In genomic region chr14:27070128-27070527, GRCm38 (mm10) we compare ENCODE assay signal across 12 mouse cellular contexts. TPM values are rescaled to one million over a fixed set of nuclear protein-coding genes. Genes with fewer than 3 reads are reported as not detected.
DNase-seq lines count a peak whose midpoint lies in the region; ATAC-seq and TF ChIP-seq lines count a peak whose summit lies in the region.
"Had no signal": no experiment of that assay in that cellular context is flagged by ENCODE, and none has a peak within 500 bp of the region (broad histone marks: within the 10 kb centered on the region; RNA-seq: fewer than 3 reads in every experiment).

No protein-coding gene starts in this region.

- no peak overlapping the region for H3ac ChIP-seq in myocyte (ENCODE audit: control insufficient read depth, insufficient read length)

- H3K9me3 ChIP-seq in embryonic facial prominence, embryonic 12.5 days = no peaks in the 10 kb centered on the region

- H3K9ac ChIP-seq in embryonic facial prominence, embryonic 12.5 days = no peak overlapping the region
- H3K9ac ChIP-seq: lung, embryonic 14.5 days had no signal

- H3K27me3 ChIP-seq in kidney, adult 2 months (replicated peaks; ENCODE audit: control insufficient read depth, insufficient read depth, low read length) = no peaks in the 10 kb centered on the region
- H3K27me3 ChIP-seq in embryonic facial prominence, embryonic 12.5 days = no peaks in the 10 kb centered on the region
- H3K27me3 ChIP-seq in myocyte (ENCODE audit: control insufficient read depth, insufficient read depth, insufficient read length) = no peaks in the 10 kb centered on the region

- intact Hi-C loops in gastrocnemius, adult 2 months (cut with DNase I) = no loop called here

- no peaks in the 10 kb centered on the region for H3K79me2 ChIP-seq in myocyte (ENCODE audit: control insufficient read depth, insufficient read depth)

- H3K36me3 ChIP-seq in kidney, adult 2 months (ENCODE audit: control insufficient read depth, insufficient read depth, low read length) = no peaks in the 10 kb centered on the region
- H3K36me3 ChIP-seq in embryonic facial prominence, embryonic 12.5 days = no peaks in the 10 kb centered on the region
- no peaks in the 10 kb centered on the region for H3K36me3 ChIP-seq in myocyte (ENCODE audit: control insufficient read depth, insufficient read depth)

- no peak overlapping the region for H3K4me3 ChIP-seq in gastrocnemius, adult 2 months
- H3K4me3 ChIP-seq in kidney, adult 2 months (ENCODE audit: insufficient read depth, low read depth, low read length) = no peak overlapping the region
- no peak overlapping the region for H3K4me3 ChIP-seq in embryonic facial prominence, embryonic 12.5 days
- no peak overlapping the region for H3K4me3 ChIP-seq in myocyte

- peak overlapping the region; percentile 62 for H3K27ac ChIP-seq in gastrocnemius, adult 2 months
- H3K27ac ChIP-seq in kidney, adult 2 months (ENCODE audit: insufficient read depth, low read depth, low read length) = peak overlapping the region; percentile 5; the same call in 1 of the 2 replicates
- peak overlapping the region; percentile 90 for H3K27ac ChIP-seq in embryonic facial prominence, embryonic 12.5 days

- no peak for ATAC-seq in embryonic facial prominence, embryonic 12.5 days (ENCODE audit: insufficient number of reproducible peaks, insufficient read depth, low FRiP score, low TSS enrichment)

- DNase-seq in gastrocnemius, adult 2 months = no peak
- no peak for DNase-seq in gastrocnemius, postnatal 4 days (ENCODE audit: low spot score in 2 of 2)
- DNase-seq in kidney, adult 2 months = no peak
- no peak for DNase-seq in kidney, adult 11 months
- DNase-seq in cerebellum, postnatal 14 days = no peak
- no peak for DNase-seq in urinary bladder, postnatal 25 days (ENCODE audit: low spot score)
- DNase-seq: adrenal gland, postnatal 10 days; B cell, adult 2 months; cerebellum, postnatal 36 days; lung, embryonic 14.5 days had no signal

- TF ChIP-seq POLR2A in kidney, adult 2 months (IDR thresholded peaks at IDR 0.05; ENCODE audit: low read depth, low read length) = no peak
- TF ChIP-seq POLR2A in myocyte (IDR thresholded peaks at IDR 0.05; ENCODE audit: insufficient read length, low read depth) = no peak

- H3K4me1 ChIP-seq in kidney, adult 2 months (ENCODE audit: control insufficient read depth, insufficient read depth, low read length) = peaks cover 22% of the 10 kb centered on the region
- peaks cover 98% of the 10 kb centered on the region for H3K4me1 ChIP-seq in embryonic facial prominence, embryonic 12.5 days

- no peak overlapping the region; the same call in 1 of the 2 replicates for H3K4me2 ChIP-seq in embryonic facial prominence, embryonic 12.5 days (replicated peaks)
- peak overlapping the region; percentile 79 for H3K4me2 ChIP-seq in myocyte (ENCODE audit: low read depth)
- H3K4me2 ChIP-seq: lung, embryonic 14.5 days had no signal

- 59% methylated on average over 3 of the region's 3 CpGs for WGBS in kidney, adult 2 months
- 13% methylated on average over 3 of the region's 3 CpGs for WGBS in embryonic facial prominence, embryonic 12.5 days

- no peak for TF ChIP-seq CTCF in gastrocnemius, adult 2 months (IDR thresholded peaks at IDR 0.05)
- TF ChIP-seq CTCF in kidney, adult 2 months (conservative IDR thresholded peaks at IDR 0.05; ENCODE audit: insufficient read depth, insufficient read length, low read depth, low read length) = no peak

TF ChIP-seq in myocyte, 11 proteins besides CTCF, POLR2A, EP300 and RAD21:
- no peak for TF ChIP-seq TCF3 (IDR thresholded peaks at IDR 0.05; ENCODE audit: insufficient read length, low read depth)
- TF ChIP-seq E2F4 (IDR thresholded peaks at IDR 0.05; ENCODE audit: insufficient read depth) = no peak
- TF ChIP-seq SRF (IDR thresholded peaks at IDR 0.05; ENCODE audit: control insufficient read depth, insufficient read length, low read depth) = no peak
- no peak for TF ChIP-seq TCF12 (IDR thresholded peaks at IDR 0.05; ENCODE audit: insufficient read depth, poor library complexity, severe bottlenecking)

RNA-seq across cellular contexts. Expression of gene Il17rd, which starts 31.4 kb away (rescaled TPM):
- 1 to 10 TPM; 2.1 to 3.0 TPM for total RNA-seq in gastrocnemius, adult 2 months (2021)
- 10 to 100 TPM; 11.9 to 12.6 TPM for total RNA-seq in gastrocnemius, postnatal 4 days (2021)
- 3.3 and 3.8 TPM in 2 replicates for polyA plus RNA-seq in kidney, adult 2 months (2012; rRNA removed)
- polyA plus RNA-seq in embryonic facial prominence, embryonic 12.5 days (2016; fragmentation: Nextera tagmentation; extraction: Ambion mirVana) = 10.3 and 11.2 TPM in 2 replicates
- 1.9 TPM for polyA plus RNA-seq in myocyte (2012; fragmentation: generic; extraction: Trizol)

RNA-seq across cellular contexts. Expression of gene Arhgef3, which starts 44.6 kb away (rescaled TPM):
- 10 to 100 TPM in 1 of 2 experiments, 1 to 10 TPM in 1; 8.5 to 20.0 TPM for total RNA-seq in gastrocnemius, adult 2 months (2021)
- 10 to 100 TPM; 24.8 to 25.1 TPM for total RNA-seq in gastrocnemius, postnatal 4 days (2021)
- polyA plus RNA-seq in kidney, adult 2 months (2012; rRNA removed) = 15.2 and 17.3 TPM in 2 replicates
- 8.1 and 8.4 TPM in 2 replicates for polyA plus RNA-seq in embryonic facial prominence, embryonic 12.5 days (2016; fragmentation: Nextera tagmentation; extraction: Ambion mirVana)
- 6.6 TPM for polyA plus RNA-seq in myocyte (2012; fragmentation: generic; extraction: Trizol)

Comparison
In these comparisons a context has a peak if more than half of its experiments do, and no peak if none do; other contexts are left out.
1. H3K27ac ChIP-seq: peak in every context shown above with its lines; median percentile 90 in embryonic facial prominence, embryonic 12.5 days; 62 in gastrocnemius, adult 2 months; 5 in kidney, adult 2 months.